Mouse (Mus musculus) cerebellum, postnatal 10 days (tissue): ENCODE results near the gene Caly.

ENCODE experiments used
- DNase-seq, 2 experiments: peaks; one replicate each; pipeline ENCODE4 v3.0.0; 2021; ENCODE audit warnings: mixed read lengths in 2 of 2

Gene Caly

GRCm38 (mm10) chr7:140036281-140037170 lies 45.8 kb downstream of the Caly start, which contains the start of the genes Zfp511 and Tubgcp2:
TSS of gene Zfp511 (plus strand) at chr7:140036391.
TSS of gene Tubgcp2 (minus strand) at chr7:140036669.
- DNase-seq = peak; percentile 97 to 98

- DNase-seq = no peak
These were observed 46.9 kb downstream of the Caly start for GRCm38 (mm10) chr7:140035456-140035855.

GRCm38 (mm10) chr7:140033386-140033785 lies 49.0 kb downstream of the Caly start:
- no peak for DNase-seq

- no peak for DNase-seq
These were observed 50.0 kb downstream of the Caly start for GRCm38 (mm10) chr7:140032366-140032765.

GRCm38 (mm10) chr7:140031771-140032170 lies 50.6 kb downstream of the Caly start:
- DNase-seq = no peak
